Comparison of ENCODE assay signal across 28 mouse cellular contexts in genomic region chr8:69895772-69896451, GRCm38 (mm10). TPM values are rescaled to one million over a fixed set of nuclear protein-coding genes. Genes with fewer than 3 reads are reported as not detected.
DNase-seq lines count a peak whose midpoint lies in the region; ATAC-seq and TF ChIP-seq lines count a peak whose summit lies in the region.
"Had no signal": no experiment of that assay in that cellular context is flagged by ENCODE, and none has a peak within 500 bp of the region (broad histone marks: within the 10 kb centered on the region; RNA-seq: fewer than 3 reads in every experiment).

No protein-coding gene starts in this region.

- peaks cover 65% of the 10 kb centered on the region for H3K36me3 ChIP-seq in heart, embryonic 13.5 days
- H3K36me3 ChIP-seq in limb, embryonic 13.5 days = peaks cover 63% of the 10 kb centered on the region
- peaks cover 79% of the 10 kb centered on the region for H3K36me3 ChIP-seq in limb, embryonic 10.5 days
- peaks cover 9% of the 10 kb centered on the region; the same call in 1 of the 2 replicates for H3K36me3 ChIP-seq in stomach, embryonic 14.5 days (ENCODE audit: control insufficient read depth, insufficient read depth, low read length)
- peaks cover 4% of the 10 kb centered on the region; the same call in 1 of the 2 replicates for H3K36me3 ChIP-seq in stomach, postnatal 0 days (ENCODE audit: control insufficient read depth, insufficient read depth, low read length)

- 72% methylated on average over 4 of the region's 4 CpGs for WGBS in heart, embryonic 13.5 days
- 70% methylated on average over 4 of the region's 4 CpGs for WGBS in limb, embryonic 13.5 days
- 79% methylated on average over 4 of the region's 4 CpGs for WGBS in limb, embryonic 10.5 days
- 74% methylated on average over 4 of the region's 4 CpGs for WGBS in stomach, embryonic 14.5 days
- 81% methylated on average over 4 of the region's 4 CpGs for WGBS in stomach, postnatal 0 days

- no peak for ATAC-seq in heart, embryonic 13.5 days (ENCODE audit: extremely low read depth, insufficient number of reproducible peaks, low FRiP score, low TSS enrichment)
- no peak for ATAC-seq in limb, embryonic 13.5 days (ENCODE audit: low FRiP score, low read depth)
- ATAC-seq in stomach, embryonic 14.5 days (ENCODE audit: insufficient number of reproducible peaks, insufficient read depth, low FRiP score, low read depth) = no peak
- ATAC-seq in stomach, postnatal 0 days (ENCODE audit: low FRiP score, low TSS enrichment) = no peak
- ATAC-seq: forebrain, postnatal 0 days; hindbrain, embryonic 16.5 days; liver, embryonic 12.5 days; lung, postnatal 0 days; midbrain, embryonic 16.5 days had no signal

- H3K27ac ChIP-seq in gastrocnemius, adult 2 months = peak overlapping the region; percentile 63
- H3K27ac ChIP-seq in heart, embryonic 13.5 days (replicated peaks) = no peak overlapping the region
- H3K27ac ChIP-seq in limb, embryonic 13.5 days = no peak overlapping the region
- no peak overlapping the region for H3K27ac ChIP-seq in limb, embryonic 10.5 days
- no peak overlapping the region for H3K27ac ChIP-seq in stomach, embryonic 14.5 days (ENCODE audit: low read length)
- H3K27ac ChIP-seq in stomach, postnatal 0 days (replicated peaks) = no peak overlapping the region
- H3K27ac ChIP-seq: embryonic facial prominence, embryonic 12.5 days; hindbrain, embryonic 10.5 days; limb, embryonic 12.5 days; liver, embryonic 12.5 days; neural tube, embryonic 12.5 days had no signal

- peaks cover 7% of the 10 kb centered on the region for H3K27me3 ChIP-seq in heart, embryonic 13.5 days (replicated peaks)
- H3K27me3 ChIP-seq in limb, embryonic 13.5 days = peaks cover 19% of the 10 kb centered on the region
- peaks cover 24% of the 10 kb centered on the region for H3K27me3 ChIP-seq in limb, embryonic 10.5 days (ENCODE audit: low read depth, poor library complexity, severe bottlenecking)
- H3K27me3 ChIP-seq in stomach, embryonic 14.5 days (ENCODE audit: control insufficient read depth, insufficient read depth, low read length) = peaks cover under 1% of the 10 kb centered on the region; the same call in 1 of the 2 replicates
- no peaks in the 10 kb centered on the region for H3K27me3 ChIP-seq in stomach, postnatal 0 days (ENCODE audit: control insufficient read depth, insufficient read depth, low read length)
- H3K27me3 ChIP-seq: megakaryocyte, embryonic 14.5 days; neural tube, embryonic 12.5 days had no signal

- peaks cover 70% of the 10 kb centered on the region for H3K4me1 ChIP-seq in heart, embryonic 13.5 days
- H3K4me1 ChIP-seq in limb, embryonic 13.5 days = peaks cover 45% of the 10 kb centered on the region
- H3K4me1 ChIP-seq in limb, embryonic 10.5 days = peaks cover 14% of the 10 kb centered on the region
- H3K4me1 ChIP-seq in stomach, embryonic 14.5 days (ENCODE audit: control insufficient read depth, insufficient read depth, low read length) = peaks cover 7% of the 10 kb centered on the region; the same call in 1 of the 2 replicates
- no peaks in the 10 kb centered on the region for H3K4me1 ChIP-seq in stomach, postnatal 0 days (replicated peaks; ENCODE audit: control insufficient read depth, insufficient read depth)

- DNase-seq in gastrocnemius, adult 2 months = no peak
- DNase-seq in gastrocnemius, adult 18-20 months (ENCODE audit: low spot score) = no peak
- no peak for DNase-seq in heart, postnatal 36 days
- DNase-seq in limb, embryonic 10.5 days (ENCODE audit: low spot score) = no peak
- no peak for DNase-seq in stomach, postnatal 0 days (ENCODE audit: low spot score)
- DNase-seq: adrenal gland, postnatal 14 days; cerebellum, adult 11 months; cerebellum, adult 9-10 months; forebrain, postnatal 0 days; gastrocnemius, postnatal 25 days; kidney, adult 11 months; kidney, postnatal 14 days; lung, adult 18-20 months; right cerebral cortex, postnatal 4 days; thymus, postnatal 4 days had no signal

- TF ChIP-seq CTCF in gastrocnemius, adult 2 months (IDR thresholded peaks at IDR 0.05) = no peak
- TF ChIP-seq CTCF in stomach, postnatal 0 days (IDR thresholded peaks at IDR 0.05; ENCODE audit: low read depth) = no peak

- H3K4me2 ChIP-seq in heart, embryonic 13.5 days = no peak overlapping the region
- no peak overlapping the region for H3K4me2 ChIP-seq in limb, embryonic 13.5 days (replicated peaks)
- H3K4me2 ChIP-seq in stomach, embryonic 14.5 days (replicated peaks; ENCODE audit: low read depth, low read length) = no peak overlapping the region
- H3K4me2 ChIP-seq in stomach, postnatal 0 days (replicated peaks; ENCODE audit: low read depth) = no peak overlapping the region
- H3K4me2 ChIP-seq: embryonic facial prominence, embryonic 12.5 days; limb, embryonic 12.5 days; liver, embryonic 12.5 days; neural tube, embryonic 12.5 days had no signal

- intact Hi-C loops in gastrocnemius, adult 2 months (cut with DNase I) = no loop called here
- intact Hi-C loops in heart, postnatal 36 days (cut with DNase I) = no loop called here

- 0 out of 2 replicates have a peak overlapping the region, but pooled peaks have one; percentile 11 for H3K4me3 ChIP-seq in gastrocnemius, adult 2 months
- no peak overlapping the region for H3K4me3 ChIP-seq in heart, embryonic 13.5 days
- no peak overlapping the region for H3K4me3 ChIP-seq in limb, embryonic 13.5 days
- H3K4me3 ChIP-seq in limb, embryonic 10.5 days = no peak overlapping the region
- H3K4me3 ChIP-seq in stomach, embryonic 14.5 days (ENCODE audit: low read depth, low read length) = no peak overlapping the region
- H3K4me3 ChIP-seq in stomach, postnatal 0 days (ENCODE audit: low read depth, low read length) = no peak overlapping the region
- H3K4me3 ChIP-seq: embryonic facial prominence, embryonic 12.5 days; hindbrain, embryonic 10.5 days; limb, embryonic 12.5 days; liver, embryonic 12.5 days; neural tube, embryonic 12.5 days had no signal

- H3K9ac ChIP-seq in heart, embryonic 13.5 days = peak overlapping the region; percentile 53
- H3K9ac ChIP-seq in limb, embryonic 13.5 days = 0 out of 2 replicates have a peak overlapping the region, but pooled peaks have one; percentile 9
- 0 out of 2 replicates have a peak overlapping the region, but pooled peaks have one; percentile 1 for H3K9ac ChIP-seq in stomach, embryonic 14.5 days (replicated peaks; ENCODE audit: low read depth, low read length)
- H3K9ac ChIP-seq in stomach, postnatal 0 days (ENCODE audit: low read length) = no peak overlapping the region
- H3K9ac ChIP-seq: embryonic facial prominence, embryonic 12.5 days; forebrain, postnatal 0 days; limb, embryonic 12.5 days; liver, embryonic 12.5 days; neural tube, embryonic 12.5 days had no signal

- TF ChIP-seq EP300 in stomach, postnatal 0 days (optimal IDR thresholded peaks at IDR 0.05) = no peak

- H3K9me3 ChIP-seq in heart, embryonic 13.5 days = no peaks in the 10 kb centered on the region
- no peaks in the 10 kb centered on the region for H3K9me3 ChIP-seq in limb, embryonic 13.5 days
- no peaks in the 10 kb centered on the region for H3K9me3 ChIP-seq in limb, embryonic 10.5 days (replicated peaks)
- H3K9me3 ChIP-seq in stomach, embryonic 14.5 days (ENCODE audit: control insufficient read depth, low read depth, low read length) = no peaks in the 10 kb centered on the region
- H3K9me3 ChIP-seq in stomach, postnatal 0 days (ENCODE audit: control insufficient read depth, low read length) = no peaks in the 10 kb centered on the region
- H3K9me3 ChIP-seq: embryonic facial prominence, embryonic 12.5 days; hindbrain, embryonic 10.5 days; limb, embryonic 12.5 days; liver, embryonic 12.5 days; megakaryocyte, embryonic 14.5 days; neural tube, embryonic 12.5 days had no signal

RNA-seq across cellular contexts. Expression of gene Tssk6, which starts 6.1 kb away (rescaled TPM):
- total RNA-seq in gastrocnemius, adult 2 months (2021) = not detected
- not detected for total RNA-seq in gastrocnemius, adult 18-20 months (2021)
- polyA plus RNA-seq in heart, embryonic 13.5 days (2015; fragmentation: Nextera tagmentation; extraction: Ambion mirVana) = 1.9 and 2.2 TPM in 2 replicates
- total RNA-seq in heart, postnatal 36 days (2021) = not detected
- 4.3 TPM in 2 replicates for polyA plus RNA-seq in limb, embryonic 13.5 days (2015; fragmentation: Nextera tagmentation; extraction: Ambion mirVana)
- polyA plus RNA-seq in limb, embryonic 10.5 days (2016; fragmentation: Nextera tagmentation; extraction: Ambion mirVana) = 5.0 and 5.9 TPM in 2 replicates
- 3.4 and 3.9 TPM in 2 replicates for polyA plus RNA-seq in stomach, embryonic 14.5 days (2014; fragmentation: Nextera tagmentation; extraction: Ambion mirVana)
- 2.1 and 2.7 TPM in 2 replicates for polyA plus RNA-seq in stomach, postnatal 0 days (2015; fragmentation: Nextera tagmentation; extraction: Ambion mirVana)
- total RNA-seq: gastrocnemius, postnatal 25 days; left cerebral cortex, adult 18-20 months had no signal

RNA-seq across cellular contexts. Expression of gene Ndufa13, which starts 6.4 kb away (rescaled TPM):
- total RNA-seq in gastrocnemius, adult 2 months (2021) = 100 to 1,000 TPM; 312 to 399 TPM
- total RNA-seq in gastrocnemius, adult 18-20 months (2021) = 100 to 1,000 TPM; 347 to 364 TPM
- polyA plus RNA-seq in heart, embryonic 13.5 days (2015; fragmentation: Nextera tagmentation; extraction: Ambion mirVana) = 304 and 343 TPM in 2 replicates
- total RNA-seq in heart, postnatal 36 days (2021) = 100 to 1,000 TPM; 451 to 482 TPM
- 173 and 181 TPM in 2 replicates for polyA plus RNA-seq in limb, embryonic 13.5 days (2015; fragmentation: Nextera tagmentation; extraction: Ambion mirVana)
- 165 and 166 TPM in 2 replicates for polyA plus RNA-seq in limb, embryonic 10.5 days (2016; fragmentation: Nextera tagmentation; extraction: Ambion mirVana)
- 190 and 202 TPM in 2 replicates for polyA plus RNA-seq in stomach, embryonic 14.5 days (2014; fragmentation: Nextera tagmentation; extraction: Ambion mirVana)
- polyA plus RNA-seq in stomach, postnatal 0 days (2015; fragmentation: Nextera tagmentation; extraction: Ambion mirVana) = 199 and 205 TPM in 2 replicates

RNA-seq across cellular contexts. Expression of gene Yjefn3, which starts 6.6 kb away (rescaled TPM):
- 10 to 100 TPM in 1 of 2 experiments, 1 to 10 TPM in 1; 9.5 to 14.5 TPM for total RNA-seq in gastrocnemius, adult 2 months (2021)
- total RNA-seq in gastrocnemius, adult 18-20 months (2021) = 1 to 10 TPM; 8.3 to 9.7 TPM
- 8.1 and 8.2 TPM in 2 replicates for polyA plus RNA-seq in heart, embryonic 13.5 days (2015; fragmentation: Nextera tagmentation; extraction: Ambion mirVana)
- 10 to 100 TPM in 1 of 2 experiments, 1 to 10 TPM in 1; 9.1 to 12.1 TPM for total RNA-seq in heart, postnatal 36 days (2021)
- polyA plus RNA-seq in limb, embryonic 13.5 days (2015; fragmentation: Nextera tagmentation; extraction: Ambion mirVana) = 4.2 and 6.6 TPM in 2 replicates
- 2.0 and 2.9 TPM in 2 replicates for polyA plus RNA-seq in limb, embryonic 10.5 days (2016; fragmentation: Nextera tagmentation; extraction: Ambion mirVana)
- 3.7 and 4.9 TPM in 2 replicates for polyA plus RNA-seq in stomach, embryonic 14.5 days (2014; fragmentation: Nextera tagmentation; extraction: Ambion mirVana)
- polyA plus RNA-seq in stomach, postnatal 0 days (2015; fragmentation: Nextera tagmentation; extraction: Ambion mirVana) = 1.6 and 2.7 TPM in 2 replicates

RNA-seq across cellular contexts. Expression of gene Cilp2, which starts 8.4 kb away (rescaled TPM):
- 10 to 100 TPM in 1 of 2 experiments, 1 to 10 TPM in 1; 3.5 to 18.9 TPM for total RNA-seq in gastrocnemius, adult 2 months (2021)
- 1 to 10 TPM; 2.5 to 2.7 TPM for total RNA-seq in gastrocnemius, adult 18-20 months (2021)
- 0.55 and 0.56 TPM in 2 replicates for polyA plus RNA-seq in heart, embryonic 13.5 days (2015; fragmentation: Nextera tagmentation; extraction: Ambion mirVana)
- total RNA-seq in heart, postnatal 36 days (2021) = 1 to 10 TPM; 1.7 to 2.4 TPM
- polyA plus RNA-seq in limb, embryonic 13.5 days (2015; fragmentation: Nextera tagmentation; extraction: Ambion mirVana) = 1.2 and 1.6 TPM in 2 replicates
- 0.40 TPM in 2 replicates for polyA plus RNA-seq in limb, embryonic 10.5 days (2016; fragmentation: Nextera tagmentation; extraction: Ambion mirVana)
- polyA plus RNA-seq in stomach, embryonic 14.5 days (2014; fragmentation: Nextera tagmentation; extraction: Ambion mirVana) = 0.42 and 0.64 TPM in 2 replicates
- 0.30 and 0.36 TPM in 2 replicates for polyA plus RNA-seq in stomach, postnatal 0 days (2015; fragmentation: Nextera tagmentation; extraction: Ambion mirVana)
